Mouse (Mus musculus): Measurements from ENCODE around the gene Gli1.

GRCm38 (mm10) chr10:127312858-127313257 is 28.9 kb downstream of the Gli1 start:
- no peak for TF ChIP-seq CTCF (IDR thresholded peaks at IDR 0.05; ENCODE audit: extremely low read depth, insufficient read length, insufficient replicate concordance, low read depth, low read length)
- TF ChIP-seq POLR2A (IDR thresholded peaks at IDR 0.05; ENCODE audit: low read depth, low read length), result no peak

Measured in small intestine, adult 2 months (tissue).